8 mouse cellular contexts compared by ENCODE assay signal in the genomic region with DNA sequence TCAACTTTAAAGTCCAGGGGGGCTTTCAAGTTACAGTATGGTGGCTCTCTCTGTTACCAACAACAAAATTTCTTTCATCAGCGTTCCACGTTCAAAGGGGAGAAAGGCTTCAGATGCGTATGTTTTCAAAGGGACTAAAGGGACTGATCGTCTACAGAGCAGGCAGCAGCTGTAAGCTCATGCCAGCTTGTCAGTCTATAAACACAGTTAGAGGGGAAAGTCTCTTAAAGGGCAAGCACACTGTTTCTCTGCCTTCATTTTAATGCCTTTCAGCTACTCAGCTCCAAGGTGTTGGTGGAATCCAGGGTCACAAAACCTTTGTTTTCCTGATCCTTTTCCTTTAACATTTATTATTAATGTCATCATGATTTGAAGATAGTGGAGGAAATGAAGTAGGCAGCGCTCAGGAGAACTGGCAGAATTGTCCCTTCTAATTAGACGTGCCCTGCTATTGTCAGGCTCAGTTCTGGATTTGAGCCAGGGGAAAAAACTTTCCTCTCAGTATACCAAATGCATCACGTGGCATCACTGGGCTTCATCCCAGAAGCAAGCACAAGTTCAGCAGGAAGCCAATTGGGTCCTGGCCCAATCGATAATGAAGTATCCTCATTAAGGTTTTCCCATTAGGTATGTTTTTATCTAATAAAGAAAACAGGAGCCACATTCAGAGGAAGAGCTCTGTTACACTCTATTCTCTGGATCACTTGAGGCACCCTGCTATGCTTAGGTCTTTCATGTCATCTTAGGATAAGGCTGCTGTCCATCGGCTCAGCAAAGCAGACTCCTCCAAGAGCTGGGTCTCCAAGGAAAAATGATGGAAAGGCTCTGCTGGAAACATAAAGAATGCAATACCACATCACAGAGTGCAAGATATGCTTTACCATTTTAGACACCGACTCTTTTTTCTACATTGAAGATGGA.
DNase-seq lines count a peak whose midpoint lies in the region; ATAC-seq and TF ChIP-seq lines count a peak whose summit lies in the region.

No protein-coding gene starts in this region.

- intact Hi-C loops in gastrocnemius, postnatal 14 days (cut with DNase I; ENCODE audit: low total_unique reads), result no loop called here

- no peak overlapping the region for H3K4me2 ChIP-seq in heart, embryonic 11.5 days
- H3K4me2 ChIP-seq in heart, postnatal 0 days (ENCODE audit: low read depth, low read length), result peak overlapping the region; percentile 32

- TF ChIP-seq CTCF in heart, postnatal 0 days (IDR thresholded peaks at IDR 0.05; ENCODE audit: low read depth), result no peak

- no peaks in the 10 kb centered on the region for H3K36me3 ChIP-seq in heart, embryonic 11.5 days (ENCODE audit: control insufficient read depth, insufficient read depth, low read length)
- no peaks in the 10 kb centered on the region for H3K36me3 ChIP-seq in heart, postnatal 0 days (replicated peaks; ENCODE audit: control insufficient read depth, insufficient read depth, low read length)

- ATAC-seq in heart, embryonic 11.5 days (replicated peaks; ENCODE audit: insufficient number of reproducible peaks, low FRiP score, low TSS enrichment), result no peak
- ATAC-seq in heart, postnatal 0 days (ENCODE audit: insufficient read depth, low read depth), result no peak; the same call in 1 of the 2 replicates

- H3K4me1 ChIP-seq in heart, embryonic 11.5 days (ENCODE audit: control insufficient read depth, insufficient read depth, low read length), result no peaks in the 10 kb centered on the region
- no peaks in the 10 kb centered on the region for H3K4me1 ChIP-seq in heart, postnatal 0 days (ENCODE audit: control insufficient read depth, insufficient read depth)

- whole genome bisulfite sequencing in heart, embryonic 11.5 days (ENCODE audit: insufficient replicate concordance), result 44% methylated on average over 10 of the region's 10 CpGs
- WGBS in heart, postnatal 0 days, result 32% methylated on average over 10 of the region's 10 CpGs

- H3K9ac ChIP-seq in heart, embryonic 11.5 days (ENCODE audit: low read depth, low read length), result no peak overlapping the region
- no peak overlapping the region; the same call in 1 of the 2 replicates for H3K9ac ChIP-seq in heart, postnatal 0 days (replicated peaks; ENCODE audit: low read depth, low read length)

- no peak overlapping the region for H3K27ac ChIP-seq in heart, embryonic 11.5 days (ENCODE audit: low read depth, low read length)
- H3K27ac ChIP-seq in heart, postnatal 0 days (ENCODE audit: low read depth), result no peak overlapping the region

- H3K9me3 ChIP-seq in heart, embryonic 11.5 days (replicated peaks; ENCODE audit: control insufficient read depth, low read length), result no peaks in the 10 kb centered on the region
- H3K9me3 ChIP-seq in heart, postnatal 0 days (replicated peaks; ENCODE audit: control insufficient read depth, low read length), result no peaks in the 10 kb centered on the region

- H3K4me3 ChIP-seq in heart, embryonic 11.5 days (ENCODE audit: low read depth, low read length), result no peak overlapping the region
- no peak overlapping the region for H3K4me3 ChIP-seq in heart, postnatal 0 days (ENCODE audit: low read depth, low read length)

- H3K27me3 ChIP-seq in heart, embryonic 11.5 days (ENCODE audit: control insufficient read depth, insufficient read depth, low read length), result no peaks in the 10 kb centered on the region
- H3K27me3 ChIP-seq in heart, postnatal 0 days (ENCODE audit: control insufficient read depth, insufficient read depth, low read length), result no peaks in the 10 kb centered on the region

- no peak for TF ChIP-seq EP300 in heart, postnatal 0 days (IDR thresholded peaks at IDR 0.05; ENCODE audit: low read depth)

- DNase-seq in heart, adult 8-10 months (ENCODE audit: low spot score), result peak; percentile 11
- DNase-seq in Muller cell, postnatal 12 days (ENCODE audit: inconsistent ontology term), result peak; percentile 72
- DNase-seq in heart, postnatal 0 days (ENCODE audit: low spot score), result peak; percentile 19
- DNase-seq in lung, postnatal 10 days, result peak; percentile 51
- no peak for DNase-seq in gastrocnemius, postnatal 14 days
- no peak for DNase-seq in adrenal gland, postnatal 4 days (ENCODE audit: low spot score in 2 of 2)
- DNase-seq in liver, result no peak

Comparison
In these comparisons a context has a peak if more than half of its experiments do, and no peak if none do; other contexts are left out.
1. DNase-seq: peak in heart, adult 8-10 months (single experiment), Muller cell, postnatal 12 days (single experiment), heart, postnatal 0 days (single experiment) and lung, postnatal 10 days (single experiment); none in gastrocnemius, postnatal 14 days (single experiment), adrenal gland, postnatal 4 days (0 of 2) and liver (single experiment).